Mouse (Mus musculus) small intestine, adult 2 months (tissue): ENCODE data around the gene Cacng6. TPM values are rescaled to one million over a fixed set of nuclear protein-coding genes. Genes with fewer than 3 reads are reported as not detected.

Experiments used
- H3K27ac ChIP-seq: fragments of 200-500 bp; 2 replicates; pipeline ENCODE4 v1.5.1; 2012; ENCODE audit warnings: low read depth, low read length, control low read depth, inconsistent platforms; ENCODE audit not compliant: insufficient read depth
- H3K27me3 ChIP-seq: fragments of 200-500 bp; 2 replicates; pipeline ENCODE4 v1.6.1; 2012; ENCODE audit warnings: mild to moderate bottlenecking, moderate library complexity, low read length, inconsistent platforms; ENCODE audit not compliant: control insufficient read depth, insufficient read depth
- H3K36me3 ChIP-seq: fragments of 200-500 bp; 2 replicates; pipeline ENCODE4 v1.6.1; 2012; ENCODE audit warnings: mild to moderate bottlenecking, low read length, control low read depth, inconsistent platforms; ENCODE audit not compliant: control insufficient read depth, insufficient read depth
- H3K4me1 ChIP-seq: fragments of 200-500 bp; 2 replicates; pipeline ENCODE4 v1.6.1; 2012; ENCODE audit warnings: low read length, inconsistent platforms, mixed read lengths; ENCODE audit not compliant: control insufficient read depth, insufficient read depth, insufficient read length
- H3K4me3 ChIP-seq: fragments of 200-500 bp; 2 replicates; pipeline ENCODE4 v1.5.1; 2012; ENCODE audit warnings: low read depth, mild to moderate bottlenecking, control low read depth, inconsistent platforms, low read length, moderate library complexity
- CTCF ChIP-seq: fragments of 200-500 bp; IDR thresholded peaks from 2 replicates; pipeline ENCODE4 v1.5.1; 2012; ENCODE audit warnings: low read depth, mild to moderate bottlenecking, control low read depth, inconsistent platforms, low read length, moderate library complexity, mixed read lengths; ENCODE audit not compliant: insufficient replicate concordance, insufficient read length; ENCODE audit errors: extremely low read depth
- POLR2A ChIP-seq: fragments of 200-500 bp; IDR thresholded peaks from 2 replicates; pipeline ENCODE4 v1.6.1; 2012; ENCODE audit warnings: low read depth, mild to moderate bottlenecking, control low read depth, inconsistent platforms, low read length, moderate library complexity
- WGBS: fragments of 180-500 bp; shearing (Covaris S2); methylation state at CpG from one replicate; pipeline ENCODE4 v1.1.7; 2018; 5-methylcytosine and 5-hydroxymethylcytosine counted together
- polyA plus RNA-seq: library from polyadenylated mRNA; depleted of rRNA; stranded (reverse); fragments of >200 nt; gene quantifications from 2 replicates; pipeline ENCODE4 v1.2.3, GENCODE M21; 2012

Gene Cacng6
- polyA plus RNA-seq, 1 experiment, result not detected

DNA sequence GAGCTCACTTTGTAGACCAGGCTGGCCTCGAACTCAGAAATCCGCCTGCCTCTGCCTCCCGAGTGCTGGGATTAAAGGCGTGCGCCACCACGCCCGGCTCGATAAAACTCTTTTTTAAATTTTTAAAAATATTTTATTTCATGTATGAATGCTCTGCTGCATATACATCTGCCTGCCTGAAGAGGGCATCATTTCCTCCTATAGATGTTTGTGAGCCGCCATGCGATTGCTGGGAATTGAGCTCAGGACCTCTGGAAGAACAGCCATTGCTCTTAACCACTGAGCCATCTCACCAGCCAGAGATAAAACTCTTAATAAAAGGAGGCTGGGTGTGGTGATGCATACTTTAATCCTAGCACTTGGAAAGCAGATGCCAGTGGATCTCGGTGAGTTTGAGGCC is 16.0 kb downstream of the Cacng6 start:
- TF ChIP-seq CTCF, result no peak
- no peak for TF ChIP-seq POLR2A
- WGBS, result 81% methylated on average over 11 of the region's 11 CpGs

DNA sequence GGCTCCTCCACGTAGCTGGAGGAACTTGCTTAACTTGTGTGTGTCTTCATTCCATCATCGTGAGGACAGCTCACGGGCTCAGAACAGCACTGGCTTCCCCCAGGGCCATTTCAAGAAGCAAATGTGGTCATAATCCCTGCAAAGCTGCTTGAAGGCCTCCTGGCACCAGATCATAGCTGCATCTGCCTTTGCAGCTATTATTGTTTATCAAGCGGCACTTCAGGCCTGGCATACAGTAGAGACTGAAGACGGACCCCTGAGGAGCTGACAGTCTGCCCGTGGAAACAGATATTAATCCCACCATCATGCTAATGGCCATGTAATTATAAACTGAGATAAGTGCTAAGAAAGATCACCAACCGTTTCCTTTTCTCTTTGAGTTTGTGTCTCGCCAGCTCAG is 16.5 kb downstream of the Cacng6 start:
- Histone ChIP-seq H3K4me3 (no peak overlapping the region), H3K27me3 (no peaks in the 10 kb centered on the region), H3K36me3 (no peaks in the 10 kb centered on the region), H3K27ac (no peak overlapping the region), H3K4me1 (no peaks in the 10 kb centered on the region)
- WGBS, result 64% methylated on average over 8 of the region's 8 CpGs
- TF ChIP-seq CTCF (no peak), POLR2A (no peak)

More for the DNA sequence above, 16.0 kb downstream of the Cacng6 start:
- Histone ChIP-seq H3K27ac (no peak overlapping the region), H3K36me3 (no peaks in the 10 kb centered on the region), H3K4me1 (no peaks in the 10 kb centered on the region), H3K27me3 (no peaks in the 10 kb centered on the region), H3K4me3 (no peak overlapping the region)

DNA sequence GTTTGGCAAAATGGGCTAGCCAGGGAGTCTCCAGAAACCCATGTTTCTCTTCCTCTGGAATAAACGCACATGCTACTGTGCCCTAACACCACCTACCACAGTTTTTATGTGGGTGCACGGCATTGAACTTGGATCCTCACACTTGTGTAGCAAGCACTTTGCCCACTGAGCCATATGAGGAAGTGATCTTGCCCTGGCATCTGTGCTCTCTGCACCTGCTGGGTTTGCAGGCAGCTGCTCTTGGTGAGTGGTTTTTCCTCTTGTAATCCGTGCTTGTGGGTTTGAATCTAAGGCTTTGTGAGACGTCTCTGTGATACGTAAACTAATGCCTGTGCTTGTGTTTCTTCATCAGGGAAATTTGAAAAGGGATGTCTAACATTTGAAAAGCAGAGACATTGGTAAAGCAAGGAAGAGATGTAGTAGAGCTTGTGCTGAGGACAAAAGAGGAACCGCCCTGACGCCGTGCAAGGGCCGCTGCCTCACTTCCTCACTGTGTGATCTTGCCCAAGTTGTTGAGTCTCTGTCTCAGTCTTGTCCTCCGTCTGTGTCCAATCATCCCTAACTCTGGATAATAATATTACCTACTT is 18.6 kb downstream of the Cacng6 start:
- no peaks in the 10 kb centered on the region for H3K36me3 ChIP-seq
- no peaks in the 10 kb centered on the region for H3K27me3 ChIP-seq
- H3K4me3 ChIP-seq, result no peak overlapping the region
- TF ChIP-seq POLR2A (no peak), CTCF (no peak)
- H3K4me1 ChIP-seq, result no peaks in the 10 kb centered on the region
- H3K27ac ChIP-seq, result no peak overlapping the region
- WGBS, result 71% methylated on average over 10 of the region's 10 CpGs

DNA sequence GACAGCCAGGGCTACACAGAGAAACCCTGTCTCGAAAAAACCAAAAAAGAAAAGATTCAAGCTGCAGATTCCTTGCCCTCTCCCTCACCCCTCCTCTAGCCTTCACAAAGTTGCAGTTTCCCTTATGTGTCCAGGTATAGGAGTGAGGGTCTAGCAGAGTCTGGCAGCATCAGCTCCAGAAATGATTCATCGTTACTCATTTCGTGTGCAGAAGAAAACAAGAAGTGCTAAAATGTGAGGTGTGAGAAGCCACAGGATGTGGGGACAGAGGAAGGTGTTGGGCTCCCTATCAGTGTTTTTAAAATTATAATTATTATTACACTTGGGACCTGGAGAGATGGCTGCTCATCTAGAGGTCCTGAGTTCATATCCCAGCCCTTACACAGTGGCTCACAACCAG is 20.7 kb downstream of the Cacng6 start:
- Histone ChIP-seq H3K4me1 (no peaks in the 10 kb centered on the region), H3K27ac (no peak overlapping the region), H3K27me3 (no peaks in the 10 kb centered on the region), H3K36me3 (no peaks in the 10 kb centered on the region), H3K4me3 (no peak overlapping the region)
- WGBS, result 67% methylated on average over 3 of the region's 3 CpGs
- TF ChIP-seq POLR2A (no peak), CTCF (no peak)

DNA sequence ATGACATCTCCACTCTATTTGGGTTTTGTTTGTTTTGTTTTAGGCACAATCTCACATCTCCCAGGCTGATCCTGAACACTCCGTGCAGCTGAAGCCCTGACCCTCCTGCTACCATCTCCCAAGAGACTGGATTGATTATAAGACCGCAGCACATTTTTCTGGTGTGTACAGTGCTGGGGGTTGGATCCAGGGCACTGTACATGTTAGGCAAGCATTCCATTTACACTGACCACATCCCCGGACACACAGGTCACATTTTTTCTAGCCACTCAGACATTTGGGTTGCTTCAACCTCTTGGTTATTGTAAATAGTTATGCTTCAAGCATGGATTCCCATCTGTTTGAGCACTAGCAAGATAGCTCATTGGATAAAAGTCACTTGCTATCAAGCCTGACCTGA is 22.6 kb downstream of the Cacng6 start:
- TF ChIP-seq POLR2A, result no peak
- no peak for TF ChIP-seq CTCF
- 68% methylated on average over 3 of the region's 3 CpGs for WGBS
- Histone ChIP-seq H3K4me1 (no peaks in the 10 kb centered on the region), H3K4me3 (no peak overlapping the region), H3K36me3 (no peaks in the 10 kb centered on the region), H3K27me3 (no peaks in the 10 kb centered on the region), H3K27ac (no peak overlapping the region)

DNA sequence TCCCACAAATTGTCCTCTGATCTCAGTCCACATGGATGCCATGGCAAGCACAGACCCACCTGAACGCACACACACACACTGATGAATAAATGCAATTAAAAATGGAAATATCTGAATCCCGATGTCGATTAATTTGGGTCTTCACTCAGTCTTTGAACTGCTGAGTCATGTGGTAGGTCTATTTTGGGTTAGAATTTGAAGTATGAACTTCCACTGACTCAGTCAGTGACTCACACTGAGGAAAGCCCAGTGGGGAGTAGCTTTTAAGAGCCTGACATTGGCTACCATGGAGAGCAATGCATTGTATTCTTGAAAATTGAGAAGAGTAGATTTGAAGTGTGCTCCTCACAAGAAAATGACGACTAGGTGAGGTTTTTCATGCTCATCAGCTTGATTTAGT is 23.0 kb downstream of the Cacng6 start:
- WGBS, result 68% methylated on average over 4 of the region's 4 CpGs

DNA sequence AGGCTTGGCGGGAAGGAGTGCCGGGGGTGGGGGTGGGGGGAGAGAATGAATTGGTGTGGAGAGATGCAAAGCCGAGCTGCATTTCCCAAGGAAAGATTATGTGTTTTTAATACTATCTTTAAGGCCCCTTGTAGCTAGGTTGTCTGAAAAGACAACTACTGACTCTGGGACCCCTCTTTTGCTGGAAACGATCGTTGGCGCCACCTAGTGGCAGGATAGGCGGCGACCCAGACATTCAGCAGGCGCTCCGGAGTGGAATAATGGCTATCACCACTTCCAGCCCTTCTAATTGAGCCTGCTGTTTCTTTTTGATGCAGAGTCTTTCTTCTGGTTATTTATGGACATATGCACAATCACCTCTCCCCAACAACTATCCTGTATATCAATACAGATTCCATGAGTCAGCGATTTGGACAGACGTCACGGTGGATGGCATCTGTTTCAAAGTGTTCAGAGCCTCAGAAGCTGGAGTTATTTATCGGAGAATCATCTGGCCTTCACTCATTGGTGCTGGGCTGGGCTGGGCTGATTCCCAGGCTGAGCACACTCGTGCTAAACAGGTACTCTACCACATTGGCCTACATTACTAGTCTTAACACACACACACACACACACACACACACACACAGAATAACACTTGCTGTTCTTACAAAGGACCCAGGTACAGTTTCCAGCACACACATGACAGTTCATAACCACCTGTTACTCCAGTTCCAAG is 24.9 kb downstream of the Cacng6 start:
- TF ChIP-seq POLR2A, result no peak
- TF ChIP-seq CTCF, result peak; percentile 85; the same call in 1 of the 2 replicates
- Histone ChIP-seq H3K27ac (no peak overlapping the region), H3K36me3 (no peaks in the 10 kb centered on the region), H3K4me3 (no peak overlapping the region), H3K4me1 (no peaks in the 10 kb centered on the region), H3K27me3 (no peaks in the 10 kb centered on the region)
- 24% methylated on average over 15 of the region's 15 CpGs for WGBS

More for the DNA sequence above, 23.0 kb downstream of the Cacng6 start:
- H3K27me3 ChIP-seq, result no peaks in the 10 kb centered on the region
- H3K27ac ChIP-seq, result no peak overlapping the region
- no peak overlapping the region for H3K4me3 ChIP-seq
- TF ChIP-seq POLR2A (no peak), CTCF (no peak)
- H3K36me3 ChIP-seq, result no peaks in the 10 kb centered on the region
- H3K4me1 ChIP-seq, result no peaks in the 10 kb centered on the region

DNA sequence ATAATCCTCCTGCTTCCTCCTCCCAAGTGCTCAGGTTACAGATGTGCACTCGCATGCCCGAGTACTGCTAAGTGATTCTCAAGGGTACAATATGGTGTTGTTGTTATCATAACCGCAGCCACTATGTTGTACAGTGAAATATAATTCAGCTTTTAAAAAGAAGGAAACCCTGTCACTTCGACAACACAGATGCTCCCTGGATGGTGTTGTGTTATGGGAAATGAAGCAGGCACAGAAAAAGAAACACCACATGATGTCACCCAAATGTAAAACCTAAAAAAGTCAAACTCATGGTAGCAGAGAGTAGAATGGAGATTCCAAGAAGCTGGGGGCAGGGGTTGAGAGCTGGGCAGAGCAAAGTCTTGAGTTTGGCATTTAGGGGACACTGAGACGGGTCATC is 26.7 kb downstream of the Cacng6 start:
- H3K36me3 ChIP-seq, result no peaks in the 10 kb centered on the region
- no peak overlapping the region for H3K27ac ChIP-seq
- WGBS, result 58% methylated on average over 5 of the region's 5 CpGs
- H3K4me3 ChIP-seq, result no peak overlapping the region
- no peaks in the 10 kb centered on the region for H3K4me1 ChIP-seq
- TF ChIP-seq CTCF (no peak), POLR2A (no peak)
- H3K27me3 ChIP-seq, result no peaks in the 10 kb centered on the region
